Mouse (Mus musculus) hindbrain, embryonic 14.5 days (tissue): Measurements from ENCODE around the gene Grn. TPM values are rescaled to one million over a fixed set of nuclear protein-coding genes. Genes with fewer than 3 reads are reported as not detected.

Experiments
- ATAC-seq: fragments of 200-750 bp; cut with Nextera tagmentation; 2 replicates; pipeline ENCODE4 v1.8.0; 2017; ENCODE audit warnings: moderate number of reproducible peaks, mild to moderate bottlenecking, moderate TSS enrichment, moderate library complexity; ENCODE audit not compliant: low FRiP score
- DNase-seq: peaks from one replicate; pipeline ENCODE4 v3.0.0-alpha.2; 2015; ENCODE audit warnings: low spot score
- H3K27ac ChIP-seq: fragments of 300-500 bp; sonication (generic); 2 replicates; pipeline ENCODE4 v1.5.1; 2014; ENCODE audit warnings: mild to moderate bottlenecking, moderate library complexity
- H3K27me3 ChIP-seq: fragments of 300-500 bp; sonication (generic); 2 replicates; pipeline ENCODE4 v1.6.1; 2014; ENCODE audit warnings: mild to moderate bottlenecking, low read length, mixed read lengths; ENCODE audit not compliant: control insufficient read depth, insufficient read depth
- H3K36me3 ChIP-seq: fragments of 300-500 bp; sonication (generic); replicated peaks from 2 replicates; pipeline ENCODE4 v1.6.1; 2014; ENCODE audit not compliant: control insufficient read depth, insufficient read depth
- H3K4me1 ChIP-seq: fragments of 300-500 bp; sonication (generic); replicated peaks from 2 replicates; pipeline ENCODE4 v1.6.1; 2014; ENCODE audit warnings: antibody characterized with exemption, low read length, mixed read lengths; ENCODE audit not compliant: control insufficient read depth, insufficient read depth
- H3K4me2 ChIP-seq: fragments of 300-500 bp; sonication (generic); replicated peaks from 2 replicates; pipeline ENCODE4 v1.6.1; 2014; ENCODE audit warnings: mild to moderate bottlenecking, moderate library complexity
- H3K4me3 ChIP-seq: fragments of 300-500 bp; sonication (generic); replicated peaks from 2 replicates; pipeline ENCODE4 v1.5.1; 2014; ENCODE audit warnings: mild to moderate bottlenecking, low read length
- H3K9ac ChIP-seq: fragments of 300-500 bp; sonication (generic); 2 replicates; pipeline ENCODE4 v1.6.1; 2014
- H3K9me3 ChIP-seq: fragments of 300-500 bp; sonication (generic); 2 replicates; pipeline ENCODE4 v1.6.1; 2016; ENCODE audit warnings: low read length; ENCODE audit not compliant: control insufficient read depth
- WGBS: fragments of 180-500 bp; shearing (Covaris S2); extraction: QIAGEN DNeasy Blood & Tissue Kit; methylation state at CpG from one replicate; pipeline ENCODE4 v1.1.7; 2014; 5-methylcytosine and 5-hydroxymethylcytosine counted together
- microRNA-seq: library from miRNA; unstranded; fragments of <30 nt; microRNA quantifications from one replicate; pipeline ENCODE4, GENCODE M21; 2016
- polyA plus RNA-seq: library from polyadenylated mRNA; unstranded; fragments of >200 nt; fragmentation: Nextera tagmentation; extraction: Ambion mirVana; gene quantifications from 2 replicates; pipeline ENCODE4 v1.2.1, GENCODE M21; 2014

Gene Grn
- polyA plus RNA-seq, 1 experiment from 2014 or later, result 63.6 TPM

- Histone ChIP-seq H3K4me3 (no peak overlapping the region), H3K4me1 (no peaks in the 10 kb centered on the region), H3K27ac (no peak overlapping the region), H3K27me3 (no peaks in the 10 kb centered on the region), H3K9ac (no peak overlapping the region), H3K36me3 (peaks cover 28% of the 10 kb centered on the region), H3K4me2 (no peak overlapping the region), H3K9me3 (no peaks in the 10 kb centered on the region)
- 96% methylated on average over 3 of the region's 3 CpGs for WGBS
- DNase-seq (no peak), ATAC-seq (no peak)
Measured at GRCm38 (mm10) chr11:102475027-102475426, 44.9 kb downstream of the Grn start.

- H3K36me3 ChIP-seq, result peaks cover 60% of the 10 kb centered on the region
- H3K4me3 ChIP-seq, result no peak overlapping the region
- H3K4me2 ChIP-seq, result no peak overlapping the region
- no peak for DNase-seq
- no peak overlapping the region for H3K27ac ChIP-seq
- no peaks in the 10 kb centered on the region for H3K9me3 ChIP-seq
- no peak overlapping the region for H3K9ac ChIP-seq
- WGBS, result 83% methylated on average over 3 of the region's 3 CpGs
- no peaks in the 10 kb centered on the region for H3K27me3 ChIP-seq
- ATAC-seq, result no peak
- no peaks in the 10 kb centered on the region for H3K4me1 ChIP-seq
Measured at GRCm38 (mm10) chr11:102478671-102479070, 48.6 kb downstream of the Grn start.

- Histone ChIP-seq H3K4me1 (no peaks in the 10 kb centered on the region), H3K9me3 (no peaks in the 10 kb centered on the region), H3K4me3 (no peak overlapping the region), H3K9ac (no peak overlapping the region), H3K27me3 (no peaks in the 10 kb centered on the region), H3K36me3 (peaks cover 66% of the 10 kb centered on the region), H3K4me2 (no peak overlapping the region), H3K27ac (no peak overlapping the region)
- no peak for ATAC-seq
- WGBS, result 97% methylated on average over 23 of the region's 23 CpGs
- no peak for DNase-seq
Measured at GRCm38 (mm10) chr11:102479581-102479980, 49.5 kb downstream of the Grn start.

- no peak for DNase-seq
- Histone ChIP-seq H3K9me3 (no peaks in the 10 kb centered on the region), H3K4me3 (no peak overlapping the region), H3K9ac (no peak overlapping the region), H3K4me2 (no peak overlapping the region), H3K4me1 (no peaks in the 10 kb centered on the region), H3K36me3 (peaks cover 71% of the 10 kb centered on the region), H3K27ac (no peak overlapping the region), H3K27me3 (no peaks in the 10 kb centered on the region)
- ATAC-seq, result no peak
- WGBS, result 98% methylated on average over 15 of the region's 15 CpGs
Measured at GRCm38 (mm10) chr11:102480111-102480510, 50.0 kb downstream of the Grn start.

- 89% methylated on average over 4 of the region's 4 CpGs for WGBS
- Histone ChIP-seq H3K9me3 (no peaks in the 10 kb centered on the region), H3K36me3 (peaks cover 77% of the 10 kb centered on the region), H3K27me3 (no peaks in the 10 kb centered on the region), H3K4me1 (no peaks in the 10 kb centered on the region), H3K27ac (no peak overlapping the region), H3K4me3 (no peak overlapping the region), H3K9ac (no peak overlapping the region), H3K4me2 (no peak overlapping the region)
- ATAC-seq (no peak), DNase-seq (no peak)
Measured at GRCm38 (mm10) chr11:102480897-102481296, 50.8 kb downstream of the Grn start.

GRCm38 (mm10) chr11:102481779-102482178 lies 51.7 kb downstream of the Grn start:
- Histone ChIP-seq H3K9me3 (no peaks in the 10 kb centered on the region), H3K9ac (no peak overlapping the region), H3K4me1 (no peaks in the 10 kb centered on the region), H3K27ac (no peak overlapping the region), H3K4me2 (no peak overlapping the region), H3K36me3 (peaks cover 86% of the 10 kb centered on the region), H3K4me3 (no peak overlapping the region), H3K27me3 (no peaks in the 10 kb centered on the region)
- WGBS, result 93% methylated on average over 10 of the region's 10 CpGs
- DNase-seq, result no peak
- no peak for ATAC-seq

Small RNAs within 50 kb of the gene (microRNA-seq; reads per million reads assigned to microRNA genes)
- not detected for gene Mir6930

Other genes starting within 250 kb of the Grn start
- 78.6 and 81.9 TPM in 2 replicates for gene Lsm12, start 245.0 kb upstream of the Grn start, polyA plus RNA-seq
- gene G6pc3, start 240.7 kb upstream of the Grn start, polyA plus RNA-seq, result 39.9 and 42.3 TPM in 2 replicates
- 40.7 and 50.8 TPM in 2 replicates for gene Hdac5, start 200.1 kb upstream of the Grn start, polyA plus RNA-seq
- gene BC030867, start 181.4 kb upstream of the Grn start, polyA plus RNA-seq, result 1.8 and 2.9 TPM in 2 replicates
- gene Asb16, start 161.6 kb upstream of the Grn start, polyA plus RNA-seq, result 0.07 and 0.18 TPM in 2 replicates
- 74.3 and 77.8 TPM in 2 replicates for gene Tmub2, start 145.4 kb upstream of the Grn start, polyA plus RNA-seq
- 37.3 and 37.5 TPM in 2 replicates for gene Atxn7l3, start 133.7 kb upstream of the Grn start, polyA plus RNA-seq
- gene Ubtf, start 110.6 kb upstream of the Grn start, polyA plus RNA-seq, result 70.0 and 76.0 TPM in 2 replicates
- 1.6 and 3.3 TPM in 2 replicates for gene Slc4a1, start 64.1 kb upstream of the Grn start, polyA plus RNA-seq
- 106 TPM in 2 replicates for gene Rundc3a, start 36.9 kb upstream of the Grn start, polyA plus RNA-seq
- 154 and 157 TPM in 2 replicates for gene Slc25a39, start 22.4 kb upstream of the Grn start, polyA plus RNA-seq
- gene Fam171a2, start 17.4 kb downstream of the Grn start, polyA plus RNA-seq, result 30.9 and 40.4 TPM in 2 replicates
- gene Itga2b, start 39.8 kb downstream of the Grn start, polyA plus RNA-seq, result 5.0 and 8.4 TPM in 2 replicates
- 48.2 and 55.3 TPM in 2 replicates for gene Gpatch8, start 126.1 kb downstream of the Grn start, polyA plus RNA-seq
- 3.7 and 4.3 TPM in 2 replicates for gene Gm11627, start 149.1 kb downstream of the Grn start, polyA plus RNA-seq
- gene Fzd2, start 174.1 kb downstream of the Grn start, polyA plus RNA-seq, result 8.2 and 9.2 TPM in 2 replicates
- gene Meioc, start 233.4 kb downstream of the Grn start, polyA plus RNA-seq, result 0.16 TPM in 1 of 2 replicates, not detected in the other